Mouse (Mus musculus) neural tube, embryonic 10.5 days (tissue): ENCODE data around the gene Sspo.

Experiments used
- DNase-seq: peaks from one replicate; pipeline ENCODE4 v3.0.0-alpha.2; 2017; ENCODE audit warnings: low spot score; ENCODE audit errors: extremely low spot score

Sspo gene

GRCm38 (mm10) chr6:48435706-48436349 lies 12.2 kb upstream of the Sspo start:
- no peak for DNase-seq

GRCm38 (mm10) chr6:48437679-48438376 lies 10.2 kb upstream of the Sspo start:
- peak; percentile 24 for DNase-seq

- DNase-seq, result peak; percentile 54
These were observed 9.4 kb upstream of the Sspo start for GRCm38 (mm10) chr6:48438475-48439125.

- no peak for DNase-seq
These were observed 8.4 kb upstream of the Sspo start for GRCm38 (mm10) chr6:48439654-48440053.

GRCm38 (mm10) chr6:48440306-48441014 lies 7.6 kb upstream of the Sspo start:
- no peak for DNase-seq

GRCm38 (mm10) chr6:48443592-48444309 lies 4.3 kb upstream of the Sspo start:
- no peak for DNase-seq

GRCm38 (mm10) chr6:48444310-48445180 lies 3.5 kb upstream of the Sspo start:
- peak; percentile 94 for DNase-seq

GRCm38 (mm10) chr6:48445181-48446101 lies 2.6 kb upstream of the Sspo start, which contains the start of gene Zfp467:
Zfp467 (minus strand) TSS chr6:48445825.
- peak; percentile 57 for DNase-seq

- DNase-seq, result no peak
These were observed 1.8 kb upstream of the Sspo start for GRCm38 (mm10) chr6:48446256-48446655.

GRCm38 (mm10) chr6:48446896-48447295 lies 1.1 kb upstream of the Sspo start:
- no peak for DNase-seq

GRCm38 (mm10) chr6:48448527-48448926 lies 498 bp downstream of the Sspo start:
- no peak for DNase-seq

- no peak for DNase-seq
These were observed 4.1 kb downstream of the Sspo start for GRCm38 (mm10) chr6:48452151-48452550.

GRCm38 (mm10) chr6:48452771-48453170 lies 4.7 kb downstream of the Sspo start:
- DNase-seq, result no peak

GRCm38 (mm10) chr6:48464966-48465679 lies 17.1 kb downstream of the Sspo start:
- no peak for DNase-seq

- DNase-seq, result no peak
These were observed 18.7 kb downstream of the Sspo start for GRCm38 (mm10) chr6:48466715-48467114.

- no peak for DNase-seq
These were observed 19.5 kb downstream of the Sspo start for GRCm38 (mm10) chr6:48467490-48467889.

- no peak for DNase-seq
These were observed 22.7 kb downstream of the Sspo start for GRCm38 (mm10) chr6:48470739-48471138.

GRCm38 (mm10) chr6:48478446-48478845 lies 30.4 kb downstream of the Sspo start:
- no peak for DNase-seq
